Mouse (Mus musculus): ENCODE measurements around the gene Olfr1371. TPM values are rescaled to one million over a fixed set of nuclear protein-coding genes. Genes with fewer than 3 reads are reported as not detected.
A peak's percentile ranks its signal among the peaks of the same experiment; 100 is the strongest.

Olfr1371 gene
- not detected in 2 replicates for polyA plus RNA-seq (2015; fragmentation: Nextera tagmentation; extraction: Ambion mirVana)

- no peak for DNase-seq (ENCODE audit: low spot score)
Measured at GRCm38 (mm10) chr11:52213887-52214286, at the start of gene Olfr1371. Gene Olfr1371, minus strand, starts transcription at chr11:52213987.

GRCm38 (mm10) chr11:52262338-52262737 lies 48.6 kb upstream of the Olfr1371 start:
- DNase-seq (ENCODE audit: low spot score), result no peak

GRCm38 (mm10) chr11:52261937-52262336 lies 48.1 kb upstream of the Olfr1371 start:
- peak; percentile 65 for DNase-seq (ENCODE audit: low spot score)

- DNase-seq (ENCODE audit: low spot score), result peak; percentile 21
Measured at GRCm38 (mm10) chr11:52260878-52261277, 47.1 kb upstream of the Olfr1371 start.

- peak; percentile 27 for DNase-seq (ENCODE audit: low spot score)
Measured at GRCm38 (mm10) chr11:52258711-52259110, 44.9 kb upstream of the Olfr1371 start.

GRCm38 (mm10) chr11:52257376-52257775 lies 43.6 kb upstream of the Olfr1371 start:
- peak; percentile 18 for DNase-seq (ENCODE audit: low spot score)

GRCm38 (mm10) chr11:52255077-52255476 lies 41.3 kb upstream of the Olfr1371 start:
- DNase-seq (ENCODE audit: low spot score), result peak; percentile 15

GRCm38 (mm10) chr11:52253674-52254375 lies 40.0 kb upstream of the Olfr1371 start:
- peak; percentile 72 for DNase-seq (ENCODE audit: low spot score)

GRCm38 (mm10) chr11:52252692-52253091 lies 38.9 kb upstream of the Olfr1371 start:
- peak; percentile 29 for DNase-seq (ENCODE audit: low spot score)

GRCm38 (mm10) chr11:52251770-52252169 lies 38.0 kb upstream of the Olfr1371 start:
- peak; percentile 34 for DNase-seq (ENCODE audit: low spot score)

- DNase-seq (ENCODE audit: low spot score), result no peak
Measured at GRCm38 (mm10) chr11:52249452-52249851, 35.7 kb upstream of the Olfr1371 start.

GRCm38 (mm10) chr11:52240898-52241542 lies 27.2 kb upstream of the Olfr1371 start:
- no peak for DNase-seq (ENCODE audit: low spot score)

- DNase-seq (ENCODE audit: low spot score), result no peak
Measured at GRCm38 (mm10) chr11:52234509-52234908, 20.7 kb upstream of the Olfr1371 start.

GRCm38 (mm10) chr11:52233906-52234305 lies 20.1 kb upstream of the Olfr1371 start:
- no peak for DNase-seq (ENCODE audit: low spot score)

- DNase-seq (ENCODE audit: low spot score), result no peak
Measured at GRCm38 (mm10) chr11:52233043-52233653, 19.4 kb upstream of the Olfr1371 start.

GRCm38 (mm10) chr11:52231606-52232541 lies 18.1 kb upstream of the Olfr1371 start, which contains the start of gene Skp1a:
Gene Skp1a, plus strand, starts transcription at chr11:52231995.
- DNase-seq (ENCODE audit: low spot score), result peak; percentile 93

- DNase-seq (ENCODE audit: low spot score), result no peak
Measured at GRCm38 (mm10) chr11:52230694-52231093, 16.9 kb upstream of the Olfr1371 start.

- no peak for DNase-seq (ENCODE audit: low spot score)
Measured at GRCm38 (mm10) chr11:52228722-52229448, 15.1 kb upstream of the Olfr1371 start.

- no peak for DNase-seq (ENCODE audit: low spot score)
Measured at GRCm38 (mm10) chr11:52227466-52228226, 13.9 kb upstream of the Olfr1371 start.

- no peak for DNase-seq (ENCODE audit: low spot score)
Measured at GRCm38 (mm10) chr11:52227053-52227452, 13.3 kb upstream of the Olfr1371 start.
